Mouse (Mus musculus): ENCODE measurements around the gene Mxi1. TPM values are rescaled to one million over a fixed set of nuclear protein-coding genes. Genes with fewer than 3 reads are reported as not detected.

Gene Mxi1
- total RNA-seq, 2 experiments from 2014 or later: 29.7 to 39.8 TPM

DNA sequence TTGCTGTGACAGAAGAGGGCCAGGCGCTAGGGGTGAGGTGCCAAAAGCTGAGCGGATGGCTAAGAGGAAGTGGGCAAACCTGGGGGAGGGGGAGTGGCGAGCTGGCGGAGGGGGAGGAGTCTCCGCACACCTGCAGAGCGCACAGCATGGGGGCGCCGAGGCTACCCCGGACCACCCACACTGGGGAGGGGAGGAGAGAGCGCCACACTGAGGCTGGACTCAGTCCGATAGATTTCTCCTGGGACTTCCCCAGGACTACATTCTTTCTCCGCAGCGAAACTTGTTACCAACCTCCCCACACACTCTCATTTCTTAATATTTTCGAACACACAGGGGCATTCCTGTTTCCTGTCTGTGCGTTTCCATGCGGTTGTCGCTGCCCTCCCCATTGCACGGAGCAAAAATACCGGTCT, 113.0 kb downstream of the Mxi1 start:
- DNase-seq: peak in 1 of 2 experiments; percentile 39

- DNase-seq: no peak
Observed at GRCm38 (mm10) chr19:53423816-53424465, 113.6 kb downstream of the Mxi1 start.

- peak; percentile 31 to 45 for DNase-seq
Observed at GRCm38 (mm10) chr19:53424629-53425028, 114.3 kb downstream of the Mxi1 start.

Other genes starting within 250 kb of the Mxi1 start
- 10 to 100 TPM; 36.6 to 52.5 TPM for gene Add3, start 170.1 kb upstream of the Mxi1 start, total RNA-seq (2021)
- gene Gm10197, start 61.2 kb downstream of the Mxi1 start, total RNA-seq (2021): not detected
- 10 to 100 TPM; 46.5 to 49.3 TPM for gene Smndc1, start 80.1 kb downstream of the Mxi1 start, total RNA-seq (2021)
- gene Dusp5, start 218.6 kb downstream of the Mxi1 start, total RNA-seq (2021): 10 to 100 TPM; 16.1 to 29.8 TPM

All from adrenal gland, postnatal 36 days (tissue).